Mouse (Mus musculus) bone marrow, adult 2 months (tissue): ENCODE measurements at regions not wholly inside any gene's neighbourhood (a gene's known extent, or its start where the extent isn't known, plus 50 kb on each side); places are given as distances from the start of the nearest gene placed in this dataset.

ENCODE experiments used
- CTCF ChIP-seq: fragments of 200-500 bp; IDR thresholded peaks from 2 replicates; pipeline ENCODE4 v1.5.1; 2011; ENCODE audit warnings: low read length, control low read depth; ENCODE audit not compliant: control insufficient read depth, insufficient read depth
- POLR2A ChIP-seq: fragments of 200-500 bp; IDR thresholded peaks from 2 replicates; pipeline ENCODE4 v1.6.1; 2011; ENCODE audit warnings: low read depth, mild to moderate bottlenecking, control low read depth, low read length, borderline replicate concordance; ENCODE audit not compliant: control insufficient read depth

GRCm38 (mm10) chr10:23449860-23450646 lies 99.5 kb upstream of the Eya4 start:
- TF ChIP-seq CTCF: no peak
- no peak for TF ChIP-seq POLR2A
